Mouse (Mus musculus): Measurements from ENCODE around the gene Bcl11b. TPM values are rescaled to one million over a fixed set of nuclear protein-coding genes. Genes with fewer than 3 reads are reported as not detected.

Bcl11b gene
- polyA plus RNA-seq, 1 experiment from 2014 or later: 30.7 TPM

GRCm38 (mm10) chr12:107936972-107937371 is 66.4 kb downstream of the Bcl11b start:
- H3K36me3 ChIP-seq (replicated peaks; ENCODE audit: control insufficient read depth, insufficient read depth): no peaks in the 10 kb centered on the region
- DNase-seq (ENCODE audit: low spot score): no peak
- no peak for ATAC-seq (ENCODE audit: low FRiP score)
- H3K9ac ChIP-seq: no peak overlapping the region
- H3K4me2 ChIP-seq (replicated peaks): no peak overlapping the region
- H3K4me1 ChIP-seq (replicated peaks; ENCODE audit: control insufficient read depth, insufficient read depth, low read length): peaks cover 35% of the 10 kb centered on the region
- no peak overlapping the region for H3K4me3 ChIP-seq (replicated peaks; ENCODE audit: low read length)
- H3K27ac ChIP-seq: no peak overlapping the region
- WGBS: 88% methylated on average over 5 of the region's 5 CpGs
- no peaks in the 10 kb centered on the region for H3K27me3 ChIP-seq (ENCODE audit: control insufficient read depth, insufficient read depth, low read length)
- H3K9me3 ChIP-seq (ENCODE audit: control insufficient read depth, low read length): no peaks in the 10 kb centered on the region

GRCm38 (mm10) chr12:107936406-107936805 is 67.0 kb downstream of the Bcl11b start:
- Histone ChIP-seq H3K27ac (no peak overlapping the region), H3K4me1 (replicated peaks; ENCODE audit: control insufficient read depth, insufficient read depth, low read length) (peaks cover 41% of the 10 kb centered on the region), H3K4me3 (replicated peaks; ENCODE audit: low read length) (no peak overlapping the region), H3K27me3 (ENCODE audit: control insufficient read depth, insufficient read depth, low read length) (no peaks in the 10 kb centered on the region), H3K36me3 (replicated peaks; ENCODE audit: control insufficient read depth, insufficient read depth) (no peaks in the 10 kb centered on the region), H3K9ac (no peak overlapping the region), H3K4me2 (replicated peaks) (no peak overlapping the region), H3K9me3 (ENCODE audit: control insufficient read depth, low read length) (no peaks in the 10 kb centered on the region)
- DNase-seq (ENCODE audit: low spot score) (no peak), ATAC-seq (ENCODE audit: low FRiP score) (no peak)
- 77% methylated on average over 7 of the region's 7 CpGs for WGBS

- Histone ChIP-seq H3K27ac (peak overlapping the region; percentile 55; the same call in 1 of the 2 replicates), H3K27me3 (ENCODE audit: control insufficient read depth, insufficient read depth, low read length) (no peaks in the 10 kb centered on the region), H3K36me3 (replicated peaks; ENCODE audit: control insufficient read depth, insufficient read depth) (no peaks in the 10 kb centered on the region), H3K4me3 (replicated peaks; ENCODE audit: low read length) (no peak overlapping the region), H3K4me2 (replicated peaks) (peak overlapping the region; percentile 30), H3K9me3 (ENCODE audit: control insufficient read depth, low read length) (no peaks in the 10 kb centered on the region), H3K4me1 (replicated peaks; ENCODE audit: control insufficient read depth, insufficient read depth, low read length) (peaks cover 55% of the 10 kb centered on the region), H3K9ac (no peak overlapping the region)
- peak; percentile 61 for DNase-seq (ENCODE audit: low spot score)
- WGBS: 31% methylated on average over 19 of the region's 19 CpGs
- peak; percentile 72 for ATAC-seq (ENCODE audit: low FRiP score)
These were observed 68.5 kb downstream of the Bcl11b start for GRCm38 (mm10) chr12:107934831-107935437.

DNA sequence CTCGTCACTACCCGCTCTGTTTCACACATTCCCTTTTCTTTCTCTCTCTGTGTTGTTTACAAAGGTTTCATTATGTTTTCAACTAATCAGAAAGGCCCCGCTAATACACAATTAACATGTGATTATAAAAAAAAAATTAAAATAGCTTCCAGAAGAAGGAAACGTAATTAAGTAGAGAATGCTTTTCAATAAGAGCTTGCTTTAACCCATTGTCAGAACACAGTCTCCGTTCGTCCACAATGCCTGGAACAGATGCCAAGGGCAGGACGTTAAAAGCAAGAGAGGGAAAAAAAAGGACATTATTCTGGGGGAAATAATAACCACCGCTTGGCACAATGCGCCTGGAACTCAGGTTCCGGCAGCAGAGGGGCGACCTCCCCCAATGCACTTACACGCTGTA is 71.3 kb downstream of the Bcl11b start:
- 31% methylated on average over 12 of the region's 12 CpGs for WGBS
- ATAC-seq (ENCODE audit: low FRiP score): no peak
- H3K27ac ChIP-seq: peak overlapping the region; percentile 16; the same call in 1 of the 2 replicates

GRCm38 (mm10) chr12:107931476-107931875 is 71.9 kb downstream of the Bcl11b start:
- DNase-seq (ENCODE audit: low spot score) (no peak), ATAC-seq (ENCODE audit: low FRiP score) (no peak)
- Histone ChIP-seq H3K4me1 (replicated peaks; ENCODE audit: control insufficient read depth, insufficient read depth, low read length) (peaks cover 78% of the 10 kb centered on the region), H3K4me2 (replicated peaks) (no peak overlapping the region), H3K4me3 (replicated peaks; ENCODE audit: low read length) (no peak overlapping the region), H3K27ac (0 out of 2 replicates have a peak overlapping the region, but pooled peaks have one; percentile 33), H3K36me3 (replicated peaks; ENCODE audit: control insufficient read depth, insufficient read depth) (no peaks in the 10 kb centered on the region), H3K9me3 (ENCODE audit: control insufficient read depth, low read length) (no peaks in the 10 kb centered on the region), H3K9ac (no peak overlapping the region), H3K27me3 (ENCODE audit: control insufficient read depth, insufficient read depth, low read length) (no peaks in the 10 kb centered on the region)
- WGBS: 73% methylated on average over 5 of the region's 5 CpGs

More for the DNA sequence above, 71.3 kb downstream of the Bcl11b start:
- Histone ChIP-seq H3K9me3 (ENCODE audit: control insufficient read depth, low read length) (no peaks in the 10 kb centered on the region), H3K4me1 (replicated peaks; ENCODE audit: control insufficient read depth, insufficient read depth, low read length) (peaks cover 75% of the 10 kb centered on the region), H3K4me2 (replicated peaks) (no peak overlapping the region), H3K9ac (no peak overlapping the region), H3K36me3 (replicated peaks; ENCODE audit: control insufficient read depth, insufficient read depth) (no peaks in the 10 kb centered on the region), H3K27me3 (ENCODE audit: control insufficient read depth, insufficient read depth, low read length) (no peaks in the 10 kb centered on the region), H3K4me3 (replicated peaks; ENCODE audit: low read length) (no peak overlapping the region)
- DNase-seq (ENCODE audit: low spot score): no peak

GRCm38 (mm10) chr12:107930611-107931350 is 72.6 kb downstream of the Bcl11b start:
- Histone ChIP-seq H3K36me3 (replicated peaks; ENCODE audit: control insufficient read depth, insufficient read depth) (no peaks in the 10 kb centered on the region), H3K4me2 (replicated peaks) (0 out of 2 replicates have a peak overlapping the region, but pooled peaks have one; percentile 1), H3K4me1 (replicated peaks; ENCODE audit: control insufficient read depth, insufficient read depth, low read length) (peaks cover 73% of the 10 kb centered on the region), H3K27ac (peak overlapping the region; percentile 33), H3K4me3 (replicated peaks; ENCODE audit: low read length) (no peak overlapping the region), H3K9me3 (ENCODE audit: control insufficient read depth, low read length) (no peaks in the 10 kb centered on the region), H3K9ac (no peak overlapping the region; the same call in 1 of the 2 replicates), H3K27me3 (ENCODE audit: control insufficient read depth, insufficient read depth, low read length) (no peaks in the 10 kb centered on the region)
- ATAC-seq (ENCODE audit: low FRiP score) (no peak), DNase-seq (ENCODE audit: low spot score) (peak; percentile 65)
- WGBS: 53% methylated on average over 28 of the region's 28 CpGs

GRCm38 (mm10) chr12:107928905-107929304 is 74.5 kb downstream of the Bcl11b start:
- DNase-seq (ENCODE audit: low spot score) (no peak), ATAC-seq (ENCODE audit: low FRiP score) (0 out of 2 replicates have a peak, but pooled peaks have one; percentile 6)
- Histone ChIP-seq H3K4me3 (replicated peaks; ENCODE audit: low read length) (no peak overlapping the region), H3K9me3 (ENCODE audit: control insufficient read depth, low read length) (no peaks in the 10 kb centered on the region), H3K4me1 (replicated peaks; ENCODE audit: control insufficient read depth, insufficient read depth, low read length) (peaks cover 58% of the 10 kb centered on the region), H3K27ac (peak overlapping the region; percentile 81), H3K4me2 (replicated peaks) (peak overlapping the region; percentile 49), H3K27me3 (ENCODE audit: control insufficient read depth, insufficient read depth, low read length) (no peaks in the 10 kb centered on the region), H3K9ac (no peak overlapping the region; the same call in 1 of the 2 replicates), H3K36me3 (replicated peaks; ENCODE audit: control insufficient read depth, insufficient read depth) (no peaks in the 10 kb centered on the region)
- 35% methylated on average over 7 of the region's 7 CpGs for WGBS

- Histone ChIP-seq H3K27me3 (ENCODE audit: control insufficient read depth, insufficient read depth, low read length) (no peaks in the 10 kb centered on the region), H3K9me3 (ENCODE audit: control insufficient read depth, low read length) (no peaks in the 10 kb centered on the region), H3K9ac (peak overlapping the region; percentile 26; the same call in 1 of the 2 replicates), H3K4me2 (replicated peaks) (peak overlapping the region; percentile 49), H3K27ac (peak overlapping the region; percentile 81), H3K36me3 (replicated peaks; ENCODE audit: control insufficient read depth, insufficient read depth) (no peaks in the 10 kb centered on the region), H3K4me3 (replicated peaks; ENCODE audit: low read length) (no peak overlapping the region), H3K4me1 (replicated peaks; ENCODE audit: control insufficient read depth, insufficient read depth, low read length) (peaks cover 58% of the 10 kb centered on the region)
- WGBS: 17% methylated on average over 15 of the region's 15 CpGs
- DNase-seq (ENCODE audit: low spot score) (peak; percentile 73), ATAC-seq (ENCODE audit: low FRiP score) (peak; percentile 68)
These were observed 74.9 kb downstream of the Bcl11b start for GRCm38 (mm10) chr12:107928464-107928901.

DNA sequence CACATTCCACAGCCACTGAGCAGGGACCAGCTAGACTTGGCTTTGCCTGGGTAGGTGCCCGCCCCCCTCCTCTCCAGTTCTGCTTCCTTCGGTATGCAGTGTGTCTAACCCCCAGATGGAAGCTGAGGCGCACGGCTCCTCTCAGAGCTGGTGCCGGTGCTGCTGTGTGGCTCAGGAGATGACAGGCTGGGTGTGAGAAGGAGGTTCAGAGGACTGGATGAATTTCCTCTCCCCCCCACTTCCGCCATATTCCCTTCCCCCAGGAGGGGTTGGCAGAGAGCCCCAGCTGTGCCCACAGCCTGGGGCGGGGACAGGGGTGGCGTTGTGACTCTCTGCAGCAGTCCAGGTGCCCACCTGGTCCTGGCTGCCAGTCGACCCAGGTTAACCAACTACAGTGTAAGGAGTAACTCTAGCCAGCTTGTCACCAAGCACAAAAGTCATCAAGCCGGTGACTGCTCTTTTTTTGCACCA is 75.4 kb downstream of the Bcl11b start:
- Histone ChIP-seq H3K4me2 (replicated peaks) (peak overlapping the region; percentile 49), H3K9ac (peak overlapping the region; percentile 26), H3K27ac (peak overlapping the region; percentile 81), H3K4me1 (replicated peaks; ENCODE audit: control insufficient read depth, insufficient read depth, low read length) (peaks cover 58% of the 10 kb centered on the region), H3K36me3 (replicated peaks; ENCODE audit: control insufficient read depth, insufficient read depth) (no peaks in the 10 kb centered on the region), H3K27me3 (ENCODE audit: control insufficient read depth, insufficient read depth, low read length) (no peaks in the 10 kb centered on the region), H3K4me3 (replicated peaks; ENCODE audit: low read length) (peak overlapping the region; percentile 0; the same call in 1 of the 2 replicates), H3K9me3 (ENCODE audit: control insufficient read depth, low read length) (no peaks in the 10 kb centered on the region)
- ATAC-seq (ENCODE audit: low FRiP score) (peak; percentile 56), DNase-seq (ENCODE audit: low spot score) (no peak)
- 16% methylated on average over 10 of the region's 10 CpGs for WGBS
